Mouse (Mus musculus) 416B (cell line): ENCODE data around the gene Gm973.
A peak's percentile ranks its signal among the peaks of the same experiment; 100 is the strongest.

Experiments used
- DNase-seq: peaks from one replicate; pipeline ENCODE4 v3.0.0; 2011; ENCODE audit warnings: low read depth

Gm973 gene

GRCm38 (mm10) chr1:59516026-59516917 is at the start of gene Gm973:
Gene Gm973 (plus strand): TSS chr1:59516264.
- DNase-seq, result no peak

DNA sequence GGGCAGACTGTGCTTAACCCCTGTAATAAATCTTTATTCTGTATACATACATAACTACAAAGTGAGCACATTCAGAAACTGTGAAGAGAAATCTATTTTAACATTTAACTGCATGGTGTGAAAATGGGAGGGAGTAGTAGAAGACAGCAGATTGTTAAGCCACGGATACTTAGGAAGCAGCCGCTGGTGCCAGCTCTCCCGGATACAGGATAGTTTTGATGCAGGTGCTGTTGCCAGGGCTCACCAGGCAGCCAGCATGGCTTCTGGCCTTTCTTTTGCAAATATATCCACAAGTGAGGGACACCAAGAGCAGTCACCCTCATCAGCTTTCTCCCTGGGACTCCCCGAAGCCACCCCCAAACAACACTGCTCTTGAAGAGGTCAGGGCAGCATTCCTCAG is 46.9 kb upstream of the Gm973 start:
- DNase-seq, result no peak

DNA sequence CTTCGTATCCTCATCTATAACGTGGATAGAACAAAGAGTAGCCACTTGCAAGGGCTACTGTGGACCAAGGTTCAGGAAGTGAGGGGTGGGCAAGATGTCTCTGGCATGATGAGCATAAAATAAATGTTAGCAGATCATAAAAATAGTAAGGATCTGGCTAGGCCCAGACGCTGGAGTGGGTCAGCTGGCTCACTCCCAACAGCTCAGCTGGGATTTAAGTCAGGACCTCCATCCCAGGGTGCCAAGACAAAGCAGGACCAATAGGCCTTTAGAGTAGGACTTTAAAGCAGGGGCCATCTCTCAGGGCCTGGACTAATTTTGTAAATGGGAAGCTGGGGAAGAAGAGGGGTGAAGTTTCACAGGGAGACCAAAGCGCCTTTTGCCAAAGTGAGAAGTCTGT is 45.3 kb upstream of the Gm973 start:
- no peak for DNase-seq

GRCm38 (mm10) chr1:59472368-59473180 is 43.5 kb upstream of the Gm973 start:
- DNase-seq, result no peak

- no peak for DNase-seq
Measured at GRCm38 (mm10) chr1:59473181-59473555, 42.9 kb upstream of the Gm973 start.

DNA sequence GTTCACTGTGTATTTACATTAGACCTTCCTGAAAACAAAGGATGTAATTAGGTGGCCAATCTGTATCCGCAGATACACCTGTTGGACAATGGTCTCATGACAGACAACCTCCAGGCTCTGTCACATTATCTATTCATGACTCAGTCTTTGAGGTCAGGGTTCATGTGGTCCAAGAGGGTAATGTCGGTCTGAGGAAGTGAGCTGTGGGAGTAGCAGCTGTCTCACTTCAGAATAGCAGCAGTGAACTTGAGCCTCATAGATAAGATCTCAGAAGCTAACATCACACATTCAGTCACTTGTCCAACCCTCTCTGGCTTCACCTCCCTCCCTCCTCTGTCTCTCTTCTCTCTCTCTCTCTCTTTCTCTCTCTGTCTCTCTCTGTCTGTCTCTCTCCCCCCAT is 40.4 kb upstream of the Gm973 start:
- peak; percentile 84 for DNase-seq

GRCm38 (mm10) chr1:59478911-59479310 is 37.2 kb upstream of the Gm973 start:
- no peak for DNase-seq

DNA sequence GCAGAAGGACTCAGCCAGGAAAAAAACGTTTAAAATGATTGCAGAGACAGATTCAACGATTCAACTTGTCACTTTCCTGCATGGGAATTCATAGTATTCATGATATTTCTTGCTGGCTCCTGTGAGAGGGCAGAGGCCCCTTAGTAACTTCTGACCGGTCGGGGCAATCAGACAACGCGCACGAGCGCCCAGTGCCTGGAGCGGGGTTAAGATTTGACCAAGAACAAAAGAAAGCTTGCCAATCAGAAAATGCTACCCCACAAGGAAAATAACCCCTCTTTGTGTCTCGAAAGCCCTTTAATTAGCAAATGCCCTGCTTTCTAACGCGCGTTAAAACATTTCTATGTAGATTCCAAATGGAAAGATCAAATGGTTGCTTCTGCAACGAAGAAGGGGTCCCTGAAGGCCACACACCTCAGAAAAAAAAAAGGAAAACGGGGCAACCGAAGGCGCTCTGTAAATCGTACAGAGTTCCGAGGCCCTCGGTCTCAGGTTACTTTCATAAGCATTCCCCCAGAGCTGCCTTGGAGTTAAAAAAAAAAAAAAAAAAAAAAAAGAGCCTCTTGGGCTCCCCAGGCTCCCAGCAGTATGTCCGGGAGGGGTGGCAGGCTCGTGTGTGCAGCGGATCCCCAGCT is 35.1 kb upstream of the Gm973 start:
- DNase-seq, result peak; percentile 59

GRCm38 (mm10) chr1:59481456-59482291 is 34.4 kb upstream of the Gm973 start:
- DNase-seq, result peak; percentile 99

DNA sequence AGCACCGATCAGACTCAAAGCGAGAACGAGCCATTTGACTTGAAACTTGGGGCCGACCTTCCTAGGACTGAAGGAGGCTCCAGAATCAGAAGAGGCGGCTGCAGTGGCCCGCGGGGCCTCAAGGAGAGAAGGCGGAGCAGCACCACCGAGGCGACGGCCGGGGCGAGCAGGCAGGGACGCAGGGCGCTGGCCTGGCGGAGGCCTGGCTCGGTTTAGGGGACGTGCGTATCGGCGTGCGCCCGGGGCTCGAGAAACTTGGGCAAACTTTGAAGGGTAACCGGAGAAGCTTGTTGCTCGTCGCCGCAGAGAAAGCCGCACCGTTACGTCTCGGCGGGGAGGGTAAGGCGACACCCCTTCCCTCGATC is 33.8 kb upstream of the Gm973 start, which contains the start of gene Fzd7:
TSS of gene Fzd7 (plus strand) at position 94 of the 365 bp plus-strand sequence.
- DNase-seq, result no peak

DNA sequence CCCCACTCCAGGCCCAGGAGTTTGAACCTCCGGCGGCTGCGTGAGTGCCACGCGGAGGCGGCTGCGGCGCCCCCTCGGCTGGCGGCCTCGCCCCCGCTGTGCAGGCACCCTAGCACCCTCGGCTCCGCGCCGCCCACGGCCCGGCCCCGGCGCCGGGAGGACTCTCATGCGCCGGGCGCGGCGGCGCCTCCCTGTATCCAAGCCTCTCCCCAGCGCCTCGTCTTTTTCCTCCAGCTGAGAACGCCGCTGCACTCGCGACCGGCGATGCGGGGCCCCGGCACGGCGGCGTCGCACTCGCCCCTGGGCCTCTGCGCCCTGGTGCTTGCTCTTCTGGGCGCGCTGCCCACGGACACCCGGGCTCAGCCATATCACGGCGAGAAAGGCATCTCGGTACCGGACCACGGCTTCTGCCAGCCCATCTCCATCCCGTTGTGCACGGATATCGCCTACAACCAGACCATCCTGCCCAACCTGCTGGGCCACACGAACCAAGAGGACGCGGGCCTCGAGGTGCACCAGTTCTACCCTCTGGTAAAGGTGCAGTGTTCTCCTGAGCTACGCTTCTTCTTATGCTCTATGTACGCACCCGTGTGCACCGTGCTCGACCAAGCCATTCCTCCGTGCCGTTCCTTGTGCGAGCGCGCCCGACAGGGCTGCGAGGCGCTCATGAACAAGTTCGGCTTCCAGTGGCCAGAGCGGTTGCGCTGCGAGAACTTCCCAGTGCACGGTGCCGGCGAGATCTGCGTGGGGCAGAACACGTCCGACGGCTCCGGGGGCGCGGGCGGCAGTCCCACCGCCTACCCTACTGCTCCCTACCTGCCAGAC is 33.2 kb upstream of the Gm973 start:
- no peak for DNase-seq

DNA sequence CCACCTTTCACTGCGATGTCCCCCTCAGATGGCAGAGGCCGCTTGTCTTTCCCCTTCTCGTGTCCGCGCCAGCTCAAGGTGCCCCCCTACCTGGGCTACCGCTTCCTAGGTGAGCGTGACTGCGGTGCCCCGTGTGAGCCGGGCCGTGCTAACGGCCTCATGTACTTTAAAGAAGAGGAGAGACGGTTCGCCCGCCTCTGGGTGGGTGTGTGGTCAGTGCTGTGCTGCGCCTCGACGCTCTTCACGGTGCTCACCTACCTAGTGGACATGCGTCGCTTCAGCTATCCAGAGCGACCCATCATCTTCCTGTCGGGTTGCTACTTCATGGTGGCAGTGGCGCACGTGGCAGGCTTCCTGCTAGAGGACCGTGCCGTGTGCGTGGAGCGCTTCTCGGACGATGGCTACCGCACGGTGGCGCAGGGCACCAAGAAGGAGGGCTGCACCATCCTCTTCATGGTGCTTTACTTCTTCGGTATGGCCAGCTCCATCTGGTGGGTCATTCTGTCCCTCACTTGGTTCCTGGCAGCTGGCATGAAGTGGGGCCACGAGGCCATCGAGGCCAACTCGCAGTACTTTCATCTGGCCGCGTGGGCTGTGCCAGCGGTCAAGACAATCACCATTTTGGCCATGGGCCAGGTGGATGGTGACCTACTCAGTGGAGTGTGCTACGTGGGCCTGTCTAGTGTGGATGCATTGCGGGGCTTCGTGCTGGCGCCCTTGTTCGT is 32.4 kb upstream of the Gm973 start:
- DNase-seq, result no peak

DNA sequence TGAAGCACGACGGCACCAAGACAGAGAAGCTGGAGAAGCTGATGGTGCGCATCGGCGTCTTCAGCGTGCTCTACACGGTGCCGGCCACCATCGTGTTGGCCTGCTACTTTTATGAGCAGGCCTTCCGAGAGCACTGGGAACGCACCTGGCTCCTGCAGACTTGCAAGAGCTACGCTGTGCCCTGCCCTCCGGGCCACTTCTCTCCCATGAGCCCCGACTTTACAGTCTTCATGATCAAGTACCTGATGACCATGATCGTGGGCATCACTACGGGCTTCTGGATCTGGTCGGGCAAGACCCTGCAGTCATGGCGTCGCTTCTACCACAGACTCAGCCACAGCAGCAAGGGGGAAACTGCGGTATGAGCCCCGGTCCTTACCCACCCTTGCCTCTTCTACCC is 31.8 kb upstream of the Gm973 start:
- no peak for DNase-seq

GRCm38 (mm10) chr1:59484791-59485785 is 31.0 kb upstream of the Gm973 start:
- no peak for DNase-seq

- no peak for DNase-seq
Measured at GRCm38 (mm10) chr1:59485803-59486202, 30.3 kb upstream of the Gm973 start.

DNA sequence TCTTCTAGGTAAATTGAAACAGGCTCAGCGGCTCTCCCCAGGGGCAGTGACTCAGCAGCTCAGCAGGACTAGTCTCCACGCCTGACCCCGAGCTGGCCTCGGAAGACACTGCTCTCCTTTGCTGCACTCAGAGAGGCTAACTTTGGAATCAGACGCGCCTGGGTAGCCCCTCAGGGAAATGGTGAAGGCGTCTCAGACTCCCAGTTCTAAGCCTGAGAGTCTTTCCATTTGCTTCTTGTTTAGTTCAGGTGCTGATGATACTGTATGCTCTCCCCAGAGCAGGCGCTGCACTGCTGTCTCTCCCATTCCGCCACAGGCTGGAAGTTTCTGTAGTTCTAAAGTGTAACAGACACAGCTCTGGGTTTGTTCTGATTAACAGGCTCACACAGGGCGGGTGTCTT is 28.4 kb upstream of the Gm973 start:
- DNase-seq, result peak; percentile 52

GRCm38 (mm10) chr1:59488481-59488880 is 27.6 kb upstream of the Gm973 start:
- DNase-seq, result no peak

- DNase-seq, result no peak
Measured at GRCm38 (mm10) chr1:59488991-59489390, 27.1 kb upstream of the Gm973 start.

GRCm38 (mm10) chr1:59491517-59491916 is 24.5 kb upstream of the Gm973 start:
- DNase-seq, result no peak
